Mouse (Mus musculus) thymus, adult 2 months (tissue): ENCODE results near the gene Flywch2.

Experiments used
- CTCF ChIP-seq: fragments of 200-500 bp; IDR thresholded peaks from 2 replicates; pipeline ENCODE4 v1.5.1; 2012; ENCODE audit warnings: mild to moderate bottlenecking, control low read depth, low read length, moderate library complexity, borderline replicate concordance; ENCODE audit not compliant: control insufficient read depth, poor library complexity, insufficient read depth; ENCODE audit errors: extremely low read depth
- POLR2A ChIP-seq: fragments of 200-500 bp; IDR thresholded peaks from 2 replicates; pipeline ENCODE4 v1.6.1; 2012; ENCODE audit warnings: mild to moderate bottlenecking, low read length, control low read depth, moderate library complexity; ENCODE audit not compliant: control insufficient read depth, poor library complexity, insufficient read depth; ENCODE audit errors: extremely low read depth

DNA sequence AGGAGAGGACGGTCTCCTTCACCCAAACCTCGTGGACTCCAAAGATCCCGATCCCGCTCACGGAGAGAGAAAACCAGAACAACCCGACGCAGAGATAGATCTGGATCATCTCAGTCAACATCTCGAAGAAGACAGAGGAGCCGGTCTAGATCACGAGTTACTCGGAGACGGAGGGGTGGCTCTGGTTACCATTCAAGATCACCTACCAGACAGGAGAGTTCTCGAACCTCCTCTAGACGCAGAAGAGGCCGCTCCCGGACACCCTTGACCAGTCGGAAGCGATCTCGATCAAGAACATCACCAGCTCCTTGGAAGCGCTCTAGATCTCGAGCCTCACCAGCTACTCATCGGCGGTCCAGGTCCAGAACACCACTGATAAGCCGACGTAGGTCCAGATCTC, 33.4 kb upstream of the Flywch2 start:
- TF ChIP-seq CTCF: no peak
- TF ChIP-seq POLR2A: no peak
